Mouse (Mus musculus): ENCODE data around the gene Agpat3. TPM values are rescaled to one million over a fixed set of nuclear protein-coding genes. Genes with fewer than 3 reads are reported as not detected.

The Agpat3 gene
- polyA plus RNA-seq, 1 experiment, result 1.4 TPM

- Histone ChIP-seq H3K27me3 (ENCODE audit: control insufficient read depth) (no peaks in the 10 kb centered on the region), H3K4me1 (ENCODE audit: control insufficient read depth) (peaks cover 49% of the 10 kb centered on the region), H3K4me3 (replicated peaks) (no peak overlapping the region), H3K36me3 (ENCODE audit: control insufficient read depth) (peaks cover 13% of the 10 kb centered on the region), H3K9me3 (ENCODE audit: control insufficient read depth, low read length) (no peaks in the 10 kb centered on the region)
- TF ChIP-seq TAL1 (IDR thresholded peaks at IDR 0.05; ENCODE audit: low read length), result no peak
- TF ChIP-seq GATA1 (IDR thresholded peaks at IDR 0.05; ENCODE audit: low read length), result no peak
Measured at GRCm38 (mm10) chr10:78247206-78247605, 105.1 kb downstream of the Agpat3 start.

- Histone ChIP-seq H3K27me3 (ENCODE audit: control insufficient read depth) (no peaks in the 10 kb centered on the region), H3K36me3 (ENCODE audit: control insufficient read depth) (peaks cover 18% of the 10 kb centered on the region), H3K4me3 (replicated peaks) (no peak overlapping the region), H3K4me1 (ENCODE audit: control insufficient read depth) (peaks cover 54% of the 10 kb centered on the region), H3K9me3 (ENCODE audit: control insufficient read depth, low read length) (no peaks in the 10 kb centered on the region)
- TF ChIP-seq GATA1 (IDR thresholded peaks at IDR 0.05; ENCODE audit: low read length), result no peak
- no peak for TF ChIP-seq TAL1 (IDR thresholded peaks at IDR 0.05; ENCODE audit: low read length)
Measured at GRCm38 (mm10) chr10:78246725-78247124, 105.6 kb downstream of the Agpat3 start.

DNA sequence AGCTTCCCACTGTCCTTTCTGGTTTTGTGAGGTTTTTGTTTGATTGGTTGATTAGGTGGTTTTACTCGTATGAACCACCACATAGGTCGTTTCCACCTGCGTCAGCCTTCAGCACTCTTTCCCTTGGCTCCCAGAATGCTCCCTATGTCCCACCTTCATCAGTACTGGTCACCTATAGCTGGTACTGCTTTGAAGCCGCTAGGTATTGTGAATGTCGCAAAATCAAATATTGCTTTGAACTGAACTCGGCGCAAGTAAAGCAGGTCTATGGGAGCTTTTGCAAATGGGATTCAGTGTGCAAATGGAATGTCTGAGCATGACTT is 107.1 kb downstream of the Agpat3 start:
- peak overlapping the region; percentile 99 for H3K4me3 ChIP-seq (replicated peaks)
- peaks cover 70% of the 10 kb centered on the region for H3K4me1 ChIP-seq (ENCODE audit: control insufficient read depth)
- no peak for TF ChIP-seq GATA1 (IDR thresholded peaks at IDR 0.05; ENCODE audit: low read length)
- TF ChIP-seq TAL1 (IDR thresholded peaks at IDR 0.05; ENCODE audit: low read length), result no peak
- H3K36me3 ChIP-seq (ENCODE audit: control insufficient read depth), result peaks cover 33% of the 10 kb centered on the region
- no peaks in the 10 kb centered on the region for H3K27me3 ChIP-seq (ENCODE audit: control insufficient read depth)
- no peaks in the 10 kb centered on the region for H3K9me3 ChIP-seq (ENCODE audit: control insufficient read depth, low read length)

DNA sequence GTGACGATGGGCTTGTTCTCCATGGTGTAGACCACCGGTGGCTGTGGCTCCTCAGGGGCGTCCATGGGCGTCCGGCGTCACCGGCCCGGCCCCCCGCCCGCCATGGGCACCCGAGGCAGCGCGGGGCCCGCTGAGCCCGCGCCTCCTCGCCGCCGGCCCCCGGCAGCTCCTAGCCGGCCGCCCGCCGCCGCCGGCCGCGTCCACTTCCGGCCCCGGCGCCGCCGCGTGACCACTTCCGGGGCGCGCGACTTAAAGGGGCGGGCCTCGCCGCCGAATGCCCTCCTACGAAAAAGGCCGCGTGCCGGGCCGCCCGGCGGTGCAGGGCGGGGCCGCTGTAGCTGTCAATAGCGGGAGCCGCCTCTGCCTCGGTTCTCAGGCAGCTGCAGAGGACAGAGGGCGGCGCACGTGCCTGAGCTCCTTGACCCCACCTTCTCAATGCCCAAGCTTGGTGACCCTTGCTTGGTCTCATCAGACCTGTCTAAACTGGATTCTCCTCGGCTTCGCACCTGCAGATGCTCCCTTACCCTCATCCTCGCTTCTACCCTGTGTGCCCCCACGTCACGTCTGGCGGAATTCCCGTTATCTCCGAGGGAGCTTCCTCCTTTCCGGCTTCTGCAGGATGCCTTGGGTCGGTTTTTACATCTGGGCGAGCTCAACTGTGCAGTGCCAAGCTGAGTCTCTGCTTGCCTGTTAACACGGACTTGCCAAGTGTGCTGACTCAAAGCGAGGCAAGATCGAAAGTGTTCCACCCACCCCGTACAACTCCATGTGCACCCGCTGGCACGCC is 107.7 kb downstream of the Agpat3 start, which contains the start of gene Trappc10:
Trappc10 (minus strand) TSS at position 204 of the 787 bp plus-strand sequence.
- Histone ChIP-seq H3K4me1 (ENCODE audit: control insufficient read depth) (peaks cover 75% of the 10 kb centered on the region), H3K36me3 (ENCODE audit: control insufficient read depth) (peaks cover 39% of the 10 kb centered on the region), H3K27me3 (ENCODE audit: control insufficient read depth) (no peaks in the 10 kb centered on the region), H3K4me3 (replicated peaks) (peak within 1 kb of the TSS; percentile 99), H3K9me3 (ENCODE audit: control insufficient read depth, low read length) (no peaks in the 10 kb centered on the region)
- TF ChIP-seq GATA1 (IDR thresholded peaks at IDR 0.05; ENCODE audit: low read length), result no peak
- TF ChIP-seq TAL1 (IDR thresholded peaks at IDR 0.05; ENCODE audit: low read length), result no peak

- no peaks in the 10 kb centered on the region for H3K9me3 ChIP-seq (ENCODE audit: control insufficient read depth, low read length)
- peak overlapping the region; percentile 99 for H3K4me3 ChIP-seq (replicated peaks)
- H3K36me3 ChIP-seq (ENCODE audit: control insufficient read depth), result peaks cover 45% of the 10 kb centered on the region
- H3K4me1 ChIP-seq (ENCODE audit: control insufficient read depth), result peaks cover 80% of the 10 kb centered on the region
- TF ChIP-seq TAL1 (IDR thresholded peaks at IDR 0.05; ENCODE audit: low read length) (no peak), GATA1 (IDR thresholded peaks at IDR 0.05; ENCODE audit: low read length) (no peak)
- H3K27me3 ChIP-seq (ENCODE audit: control insufficient read depth), result no peaks in the 10 kb centered on the region
Measured at GRCm38 (mm10) chr10:78244058-78244437, 108.2 kb downstream of the Agpat3 start.

DNA sequence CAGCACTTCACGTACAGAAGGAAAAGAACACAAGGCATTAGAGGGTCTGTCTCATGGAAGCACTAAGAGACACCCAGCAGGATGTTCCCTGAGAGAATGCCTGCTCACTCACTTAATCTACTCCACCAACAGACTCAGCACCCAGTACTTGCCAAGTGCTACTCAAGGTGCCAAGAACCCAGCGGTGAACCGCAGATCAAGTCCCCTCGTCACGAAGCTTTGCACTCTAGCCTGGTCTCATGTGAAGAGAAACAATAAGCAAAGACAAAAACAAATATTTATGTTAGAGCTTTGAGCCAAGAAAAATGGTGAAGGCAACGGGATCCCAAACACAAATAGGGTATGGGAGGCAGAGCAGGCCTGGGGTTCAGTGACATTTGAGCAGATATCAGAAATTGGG is 113.4 kb downstream of the Agpat3 start:
- H3K36me3 ChIP-seq (ENCODE audit: control insufficient read depth), result peaks cover 88% of the 10 kb centered on the region
- TF ChIP-seq TAL1 (IDR thresholded peaks at IDR 0.05; ENCODE audit: low read length) (no peak), GATA1 (IDR thresholded peaks at IDR 0.05; ENCODE audit: low read length) (no peak)

DNA sequence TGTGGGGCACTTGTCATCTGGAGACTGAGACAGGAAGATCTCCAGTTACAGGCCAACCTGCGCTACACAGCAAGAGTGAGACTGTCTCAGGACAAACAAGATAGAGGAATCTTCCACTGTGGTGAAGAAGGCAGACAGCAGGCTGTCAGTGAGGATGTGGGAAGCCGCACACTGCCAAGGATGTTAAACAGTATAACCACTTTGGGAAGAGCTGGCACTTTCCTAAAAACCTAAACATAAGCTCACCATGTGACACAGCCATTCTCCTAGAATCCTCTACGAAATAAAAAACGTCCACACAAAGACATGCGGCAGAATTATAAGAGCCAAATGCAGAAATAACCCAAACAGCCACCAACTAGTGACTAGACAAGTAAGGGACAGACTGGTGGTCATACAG is 114.0 kb downstream of the Agpat3 start:
- H3K4me1 ChIP-seq (ENCODE audit: control insufficient read depth), result peaks cover 93% of the 10 kb centered on the region
- no peaks in the 10 kb centered on the region for H3K9me3 ChIP-seq (ENCODE audit: control insufficient read depth, low read length)
- H3K27me3 ChIP-seq (ENCODE audit: control insufficient read depth), result no peaks in the 10 kb centered on the region
- peaks cover 94% of the 10 kb centered on the region for H3K36me3 ChIP-seq (ENCODE audit: control insufficient read depth)
- no peak overlapping the region for H3K4me3 ChIP-seq (replicated peaks)
- TF ChIP-seq TAL1 (IDR thresholded peaks at IDR 0.05; ENCODE audit: low read length), result no peak
- TF ChIP-seq GATA1 (IDR thresholded peaks at IDR 0.05; ENCODE audit: low read length), result no peak

More for the DNA sequence above, 113.4 kb downstream of the Agpat3 start:
- peaks cover 94% of the 10 kb centered on the region for H3K4me1 ChIP-seq (ENCODE audit: control insufficient read depth)
- no peak overlapping the region for H3K4me3 ChIP-seq (replicated peaks)
- H3K27me3 ChIP-seq (ENCODE audit: control insufficient read depth), result no peaks in the 10 kb centered on the region
- H3K9me3 ChIP-seq (ENCODE audit: control insufficient read depth, low read length), result no peaks in the 10 kb centered on the region

- Histone ChIP-seq H3K36me3 (ENCODE audit: control insufficient read depth) (peaks cover 94% of the 10 kb centered on the region), H3K27me3 (ENCODE audit: control insufficient read depth) (no peaks in the 10 kb centered on the region), H3K4me3 (replicated peaks) (no peak overlapping the region), H3K9me3 (ENCODE audit: control insufficient read depth, low read length) (no peaks in the 10 kb centered on the region), H3K4me1 (ENCODE audit: control insufficient read depth) (peaks cover 92% of the 10 kb centered on the region)
- TF ChIP-seq GATA1 (IDR thresholded peaks at IDR 0.05; ENCODE audit: low read length) (no peak), TAL1 (IDR thresholded peaks at IDR 0.05; ENCODE audit: low read length) (no peak)
Measured at GRCm38 (mm10) chr10:78237809-78238208, 114.5 kb downstream of the Agpat3 start.

- Histone ChIP-seq H3K4me1 (ENCODE audit: control insufficient read depth) (peaks cover 91% of the 10 kb centered on the region), H3K36me3 (ENCODE audit: control insufficient read depth) (peaks cover 93% of the 10 kb centered on the region)
Measured at GRCm38 (mm10) chr10:78236885-78237629, 115.2 kb downstream of the Agpat3 start.

More at GRCm38 (mm10) chr10:78236885-78237629, 115.2 kb downstream of the Agpat3 start:
- Histone ChIP-seq H3K27me3 (ENCODE audit: control insufficient read depth) (no peaks in the 10 kb centered on the region), H3K9me3 (ENCODE audit: control insufficient read depth, low read length) (no peaks in the 10 kb centered on the region), H3K4me3 (replicated peaks) (peak overlapping the region; percentile 2)
- TF ChIP-seq TAL1 (IDR thresholded peaks at IDR 0.05; ENCODE audit: low read length) (no peak), GATA1 (IDR thresholded peaks at IDR 0.05; ENCODE audit: low read length) (no peak)
